Mouse (Mus musculus) erythroblast, embryonic 14.5 days (primary cell): ENCODE results near the gene Akap2.

Experiments used
- GATA1 ChIP-seq: IDR thresholded peaks from 2 replicates; pipeline ENCODE4 v1.6.1; 2012; ENCODE audit warnings: low read length, inconsistent platforms, mixed read lengths
- TAL1 ChIP-seq: IDR thresholded peaks from 3 replicates; pipeline ENCODE4 v1.6.1; 2012; ENCODE audit warnings: low read length, inconsistent platforms, mixed read lengths

- TF ChIP-seq GATA1 (no peak), TAL1 (no peak)
These were observed 207.2 kb downstream of the Akap2 start for GRCm38 (mm10) chr4:57924556-57925071.
